Mouse (Mus musculus): ENCODE measurements around the gene Slc5a1. TPM values are rescaled to one million over a fixed set of nuclear protein-coding genes. Genes with fewer than 3 reads are reported as not detected.

The Slc5a1 gene
- polyA plus RNA-seq, 1 experiment: 0.01 TPM

DNA sequence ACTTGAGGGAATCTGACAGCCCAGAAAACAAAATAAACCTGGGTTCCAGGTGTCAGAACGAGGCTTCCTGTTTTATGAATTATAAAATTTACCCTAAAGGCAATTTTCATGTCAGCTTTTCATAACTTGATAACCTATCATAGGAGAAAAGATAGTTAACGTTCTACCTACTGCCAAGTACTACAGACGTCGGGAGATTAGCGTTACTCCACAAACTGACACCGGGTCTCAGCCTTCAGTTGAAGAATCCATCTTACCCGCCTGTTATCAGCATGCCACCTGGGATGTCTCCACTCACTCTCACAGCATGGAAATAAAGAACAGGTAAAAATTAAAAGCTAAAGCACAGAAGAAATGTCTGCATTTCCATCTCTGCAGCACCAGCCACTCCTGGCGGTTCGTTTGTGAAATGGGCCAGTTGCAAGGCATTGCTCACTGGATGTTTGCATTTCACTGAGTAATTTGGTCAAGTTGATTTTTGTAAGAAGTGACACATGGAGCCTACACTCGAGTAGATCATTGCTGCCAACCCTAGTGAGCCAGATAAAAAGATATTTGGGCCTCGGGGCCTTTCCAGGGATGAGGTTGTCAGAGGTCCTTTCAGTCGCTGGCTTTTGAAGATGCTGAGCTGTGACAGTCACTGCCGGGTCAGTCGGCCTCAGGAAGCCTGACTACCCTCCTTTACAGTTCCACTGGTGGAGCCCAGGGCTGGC is 104.7 kb downstream of the Slc5a1 start:
- TF ChIP-seq CTCF (IDR thresholded peaks at IDR 0.05; ENCODE audit: control insufficient read depth, insufficient read depth, insufficient read length): no peak
- no peak for TF ChIP-seq FOSL1 (IDR thresholded peaks at IDR 0.05; ENCODE audit: insufficient read depth, low read length, poor library complexity, severe bottlenecking)
- no peak for TF ChIP-seq USF1 (IDR thresholded peaks at IDR 0.05; ENCODE audit: low read depth)
- no peak for TF ChIP-seq MYOD1 (IDR thresholded peaks at IDR 0.05; ENCODE audit: control insufficient read depth, insufficient read length, low read depth)
- no peak for TF ChIP-seq CEBPB (IDR thresholded peaks at IDR 0.05; ENCODE audit: low read depth)
- TF ChIP-seq MAX (IDR thresholded peaks at IDR 0.05): no peak
- no peak for TF ChIP-seq MYOG (IDR thresholded peaks at IDR 0.05; ENCODE audit: control insufficient read depth, extremely low read depth, insufficient read length)
- H3K36me3 ChIP-seq (ENCODE audit: control insufficient read depth, insufficient read depth): no peaks in the 10 kb centered on the region
- H3K79me2 ChIP-seq (ENCODE audit: control insufficient read depth, insufficient read depth): no peaks in the 10 kb centered on the region

DNA sequence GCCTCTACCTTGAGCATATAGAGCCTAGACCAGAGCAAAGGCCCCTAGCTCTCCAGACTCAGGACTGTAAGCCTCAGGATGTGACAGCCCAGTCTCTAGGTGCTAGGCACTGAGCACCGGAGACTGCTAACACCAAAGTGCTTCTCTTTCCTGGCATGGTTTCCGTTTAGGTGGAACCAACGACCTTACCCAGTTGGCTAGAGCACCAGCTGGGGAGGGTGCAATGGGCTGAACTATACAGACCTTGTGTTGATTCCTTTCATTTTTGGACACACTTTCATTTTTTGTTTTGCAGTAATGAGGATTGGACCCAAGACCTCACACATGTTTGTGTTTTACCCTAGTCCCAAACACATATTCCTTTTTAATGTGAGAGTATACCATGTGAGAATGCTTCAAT is 106.5 kb downstream of the Slc5a1 start:
- H3K79me3 ChIP-seq (ENCODE audit: low read depth): no peaks in the 10 kb centered on the region
- no peaks in the 10 kb centered on the region for H3K79me2 ChIP-seq (ENCODE audit: control insufficient read depth, insufficient read depth)
- TF ChIP-seq CTCF (IDR thresholded peaks at IDR 0.05; ENCODE audit: control insufficient read depth, insufficient read depth, insufficient read length) (no peak), MYOD1 (IDR thresholded peaks at IDR 0.05; ENCODE audit: control insufficient read depth, insufficient read length, low read depth) (no peak), USF1 (IDR thresholded peaks at IDR 0.05; ENCODE audit: low read depth) (no peak)
- H3K4me3 ChIP-seq (ENCODE audit: insufficient read depth, poor library complexity, severe bottlenecking): no peak overlapping the region
- no peak overlapping the region for H3ac ChIP-seq (ENCODE audit: control insufficient read depth, insufficient read length, low read depth)
- no peaks in the 10 kb centered on the region for H3K36me3 ChIP-seq (ENCODE audit: control insufficient read depth, insufficient read depth)
- H3K27me3 ChIP-seq (ENCODE audit: control insufficient read depth, insufficient read depth, insufficient read length): peaks cover 14% of the 10 kb centered on the region

More for the DNA sequence above, 104.7 kb downstream of the Slc5a1 start:
- Histone ChIP-seq H3K79me3 (ENCODE audit: low read depth) (no peaks in the 10 kb centered on the region), H3K27me3 (ENCODE audit: control insufficient read depth, insufficient read depth, insufficient read length) (peaks cover 11% of the 10 kb centered on the region), H3ac (ENCODE audit: control insufficient read depth, insufficient read length, low read depth) (no peak overlapping the region), H3K4me3 (ENCODE audit: insufficient read depth, poor library complexity, severe bottlenecking) (no peak overlapping the region)

DNA sequence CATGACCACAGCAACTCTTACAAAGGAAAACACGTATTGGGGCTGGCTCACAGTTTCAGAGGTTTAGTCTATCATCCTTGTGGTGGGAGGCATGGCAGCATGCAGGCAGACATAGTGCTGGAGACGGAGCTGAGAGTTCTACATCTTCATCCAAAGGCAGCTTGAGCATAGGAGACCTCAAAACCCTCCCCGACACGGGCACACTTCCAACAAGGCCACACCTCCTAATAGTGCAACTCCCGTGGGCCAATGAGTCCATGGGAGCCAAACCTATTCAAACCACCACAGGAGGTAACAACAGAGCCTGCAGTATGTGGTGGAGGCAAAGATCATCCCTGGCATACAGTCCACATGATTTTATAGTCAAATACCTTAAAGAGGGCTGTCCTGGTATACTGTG is 107.2 kb downstream of the Slc5a1 start:
- no peaks in the 10 kb centered on the region for H3K36me3 ChIP-seq (ENCODE audit: control insufficient read depth, insufficient read depth)
- no peak for TF ChIP-seq CEBPB (IDR thresholded peaks at IDR 0.05; ENCODE audit: low read depth)
- no peak for TF ChIP-seq MAX (IDR thresholded peaks at IDR 0.05)
- TF ChIP-seq MYOD1 (IDR thresholded peaks at IDR 0.05; ENCODE audit: control insufficient read depth, insufficient read length, low read depth): no peak
- no peak overlapping the region for H3K4me3 ChIP-seq (ENCODE audit: insufficient read depth, poor library complexity, severe bottlenecking)
- no peak overlapping the region for H3ac ChIP-seq (ENCODE audit: control insufficient read depth, insufficient read length, low read depth)
- no peaks in the 10 kb centered on the region for H3K79me2 ChIP-seq (ENCODE audit: control insufficient read depth, insufficient read depth)
- no peaks in the 10 kb centered on the region for H3K79me3 ChIP-seq (ENCODE audit: low read depth)
- peaks cover 12% of the 10 kb centered on the region for H3K27me3 ChIP-seq (ENCODE audit: control insufficient read depth, insufficient read depth, insufficient read length)

Other genes starting within 250 kb of the Slc5a1 start
- 3.9 TPM for gene Prr14l, start 250.0 kb upstream of the Slc5a1 start, polyA plus RNA-seq (2012; fragmentation: generic; extraction: Trizol)
- 11.6 TPM for gene Depdc5, start 240.5 kb upstream of the Slc5a1 start, polyA plus RNA-seq (2012; fragmentation: generic; extraction: Trizol)
- gene Ywhah, start 85.4 kb upstream of the Slc5a1 start, polyA plus RNA-seq (2012; fragmentation: generic; extraction: Trizol): 213 TPM
- gene Spon2, start 114.2 kb downstream of the Slc5a1 start, polyA plus RNA-seq (2012; fragmentation: generic; extraction: Trizol): 1.4 TPM
- gene Ctbp1, start 170.8 kb downstream of the Slc5a1 start, polyA plus RNA-seq (2012; fragmentation: generic; extraction: Trizol): 242 TPM
- gene Maea, start 231.3 kb downstream of the Slc5a1 start, polyA plus RNA-seq (2012; fragmentation: generic; extraction: Trizol): 94.9 TPM

All from C2C12 (cell line).